In the genomic region with DNA sequence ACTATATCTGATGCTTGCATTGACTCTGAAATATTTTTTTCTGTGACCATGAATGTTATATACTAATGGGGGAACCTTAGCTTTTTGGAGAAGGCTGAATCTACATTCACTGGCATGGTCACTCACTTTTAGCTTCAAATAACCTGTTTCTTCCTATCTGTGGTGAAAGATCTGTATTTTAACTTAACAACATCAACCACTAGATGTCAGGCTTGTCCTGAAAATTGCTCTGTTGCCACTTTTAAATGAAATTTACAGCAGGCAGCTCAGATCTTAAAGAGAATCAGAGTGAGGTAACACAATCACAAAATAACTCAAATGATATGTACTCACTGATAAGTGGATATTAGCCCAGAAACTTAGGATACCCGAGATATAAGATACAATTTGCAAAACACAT, we compare ENCODE assay signal across 8 mouse cellular contexts. TPM values are rescaled to one million over a fixed set of nuclear protein-coding genes. Genes with fewer than 3 reads are reported as not detected.
DNase-seq lines count a peak whose midpoint lies in the region; ATAC-seq and TF ChIP-seq lines count a peak whose summit lies in the region.
"Not testable (repeated sequence)": the region's sequence is repeated elsewhere in the genome, so short reads cannot be mapped to it uniquely, and the experiment has no call there.

No protein-coding gene starts in this region.

- H3K4me3 ChIP-seq in forebrain, postnatal 0 days (ENCODE audit: low read depth, low read length); hindbrain, embryonic 11.5 days (ENCODE audit: low read depth, low read length); spleen, adult 2 months (ENCODE audit: extremely low read depth, insufficient read depth, insufficient read length): not testable (repeated sequence)

- not testable (repeated sequence) for H3K36me3 ChIP-seq in forebrain, postnatal 0 days (ENCODE audit: insufficient read depth); hindbrain, embryonic 11.5 days (ENCODE audit: control insufficient read depth, insufficient read depth, low read length); spleen, adult 2 months (ENCODE audit: control insufficient read depth, insufficient read depth, low read length)

- not testable (repeated sequence) for TF ChIP-seq POLR2A in spleen, adult 2 months (IDR thresholded peaks at IDR 0.05; ENCODE audit: low read depth, low read length)

- H3K4me1 ChIP-seq in forebrain, postnatal 0 days (ENCODE audit: insufficient read depth); hindbrain, embryonic 11.5 days (replicated peaks; ENCODE audit: control insufficient read depth, insufficient read depth, low read length); spleen, adult 2 months (ENCODE audit: control insufficient read depth, insufficient read depth, insufficient read length): not testable (repeated sequence)

- not testable (repeated sequence) for H3K9me3 ChIP-seq in forebrain, postnatal 0 days (ENCODE audit: low read length); hindbrain, embryonic 11.5 days (ENCODE audit: control insufficient read depth, low read length)

- peak; percentile 55 for ATAC-seq in forebrain, postnatal 0 days
- ATAC-seq in hindbrain, embryonic 11.5 days (ENCODE audit: low FRiP score), result not testable (repeated sequence)

- H3K4me2 ChIP-seq in forebrain, postnatal 0 days (ENCODE audit: low read depth); hindbrain, embryonic 11.5 days (replicated peaks; ENCODE audit: low read depth, low read length): not testable (repeated sequence)

- DNase-seq in A20 (ENCODE audit: low read depth, low spot score) (peak; percentile 66), NIH3T3 (ENCODE audit: low read depth) (peak; percentile 79)
- peak; percentile 23 for DNase-seq in cerebellum, adult 8-10 months
- peak; percentile 76 for DNase-seq in forebrain, postnatal 0 days
- DNase-seq in hindbrain, embryonic 11.5 days (ENCODE audit: low spot score), result peak; percentile 59
- DNase-seq in layer of hippocampus, adult 9-10 months (ENCODE audit: low spot score), result peak; percentile 40
- DNase-seq in lung, postnatal 25 days (ENCODE audit: low spot score), result peak; percentile 53
- DNase-seq in spleen, adult 2 months (ENCODE audit: low read depth in 1 of 2, low spot score in 2 of 2), result peak; percentile 8 to 17

- not testable (repeated sequence) for H3K27me3 ChIP-seq in forebrain, postnatal 0 days (ENCODE audit: insufficient read depth, low read length); hindbrain, embryonic 11.5 days (ENCODE audit: control insufficient read depth, insufficient read depth, low read length); spleen, adult 2 months (ENCODE audit: control insufficient read depth, insufficient read depth, low read length)

- WGBS in forebrain, postnatal 0 days, result 17% methylated on average over 1 of the region's 1 CpGs
- 15% methylated on average over 1 of the region's 1 CpGs for WGBS in hindbrain, embryonic 11.5 days
- WGBS in spleen, adult 2 months, result 26% methylated on average over 1 of the region's 1 CpGs

- H3K27ac ChIP-seq in forebrain, postnatal 0 days (ENCODE audit: low read depth, low read length); hindbrain, embryonic 11.5 days (ENCODE audit: low read depth, low read length); spleen, adult 2 months (ENCODE audit: insufficient read depth, low read length): not testable (repeated sequence)

- TF ChIP-seq CTCF in forebrain, postnatal 0 days (IDR thresholded peaks at IDR 0.05; ENCODE audit: low read depth), result peak; percentile 69
- not testable (repeated sequence) for TF ChIP-seq CTCF in spleen, adult 2 months (IDR thresholded peaks at IDR 0.05; ENCODE audit: extremely low read depth, insufficient read depth, insufficient read length, insufficient replicate concordance)

- H3K9ac ChIP-seq in forebrain, postnatal 0 days; hindbrain, embryonic 11.5 days (ENCODE audit: low read depth, low read length): not testable (repeated sequence)

RNA-seq across cellular contexts. Expression of gene Itpripl1, which starts 23.0 kb away (rescaled TPM):
- total RNA-seq in forebrain, postnatal 0 days (2014; rRNA removed), result 11.0 and 16.9 TPM in 2 replicates
- polyA plus RNA-seq in forebrain, postnatal 0 days (2015; fragmentation: Nextera tagmentation; extraction: Ambion mirVana), result 15.5 and 16.0 TPM in 2 replicates
- 12.7 and 16.8 TPM in 2 replicates for polyA plus RNA-seq in hindbrain, embryonic 11.5 days (2014; fragmentation: Nextera tagmentation; extraction: Ambion mirVana)
- 12.3 and 13.6 TPM in 2 replicates for polyA plus RNA-seq in spleen, adult 2 months (2012; rRNA removed)

RNA-seq across cellular contexts. Expression of gene Ncaph, which starts 32.5 kb away (rescaled TPM):
- 8.0 and 10.9 TPM in 2 replicates for total RNA-seq in forebrain, postnatal 0 days (2014; rRNA removed)
- polyA plus RNA-seq in forebrain, postnatal 0 days (2015; fragmentation: Nextera tagmentation; extraction: Ambion mirVana), result 10.8 and 11.0 TPM in 2 replicates
- 86.8 and 95.2 TPM in 2 replicates for polyA plus RNA-seq in hindbrain, embryonic 11.5 days (2014; fragmentation: Nextera tagmentation; extraction: Ambion mirVana)
- polyA plus RNA-seq in spleen, adult 2 months (2012; rRNA removed), result 2.5 and 2.8 TPM in 2 replicates

RNA-seq across cellular contexts. Expression of gene 1810024B03Rik, which starts 41.8 kb away (rescaled TPM):
- 0.48 and 0.62 TPM in 2 replicates for total RNA-seq in forebrain, postnatal 0 days (2014; rRNA removed)
- polyA plus RNA-seq in forebrain, postnatal 0 days (2015; fragmentation: Nextera tagmentation; extraction: Ambion mirVana), result 0.96 and 1.7 TPM in 2 replicates
- polyA plus RNA-seq in hindbrain, embryonic 11.5 days (2014; fragmentation: Nextera tagmentation; extraction: Ambion mirVana), result 2.7 and 3.0 TPM in 2 replicates
- polyA plus RNA-seq in spleen, adult 2 months (2012; rRNA removed), result 0.60 and 0.76 TPM in 2 replicates

RNA-seq across cellular contexts. Expression of gene Snrnp200, which starts 41.9 kb away (rescaled TPM):
- 88.8 and 111 TPM in 2 replicates for total RNA-seq in forebrain, postnatal 0 days (2014; rRNA removed)
- polyA plus RNA-seq in forebrain, postnatal 0 days (2015; fragmentation: Nextera tagmentation; extraction: Ambion mirVana), result 27.8 and 32.6 TPM in 2 replicates
- polyA plus RNA-seq in hindbrain, embryonic 11.5 days (2014; fragmentation: Nextera tagmentation; extraction: Ambion mirVana), result 91.6 and 93.3 TPM in 2 replicates
- polyA plus RNA-seq in spleen, adult 2 months (2012; rRNA removed), result 39.6 and 42.0 TPM in 2 replicates

Comparison
In these comparisons a context has a peak if more than half of its experiments do, and no peak if none do; other contexts are left out.
1. DNase-seq: peak in every context shown above with its lines; median percentile 79 in NIH3T3; 76 in forebrain, postnatal 0 days; 66 in A20; 59 in hindbrain, embryonic 11.5 days; 53 in lung, postnatal 25 days; 40 in layer of hippocampus, adult 9-10 months; 23 in cerebellum, adult 8-10 months; 12 in spleen, adult 2 months.